Mouse (Mus musculus): ENCODE measurements around the gene Fam172a.

DNA sequence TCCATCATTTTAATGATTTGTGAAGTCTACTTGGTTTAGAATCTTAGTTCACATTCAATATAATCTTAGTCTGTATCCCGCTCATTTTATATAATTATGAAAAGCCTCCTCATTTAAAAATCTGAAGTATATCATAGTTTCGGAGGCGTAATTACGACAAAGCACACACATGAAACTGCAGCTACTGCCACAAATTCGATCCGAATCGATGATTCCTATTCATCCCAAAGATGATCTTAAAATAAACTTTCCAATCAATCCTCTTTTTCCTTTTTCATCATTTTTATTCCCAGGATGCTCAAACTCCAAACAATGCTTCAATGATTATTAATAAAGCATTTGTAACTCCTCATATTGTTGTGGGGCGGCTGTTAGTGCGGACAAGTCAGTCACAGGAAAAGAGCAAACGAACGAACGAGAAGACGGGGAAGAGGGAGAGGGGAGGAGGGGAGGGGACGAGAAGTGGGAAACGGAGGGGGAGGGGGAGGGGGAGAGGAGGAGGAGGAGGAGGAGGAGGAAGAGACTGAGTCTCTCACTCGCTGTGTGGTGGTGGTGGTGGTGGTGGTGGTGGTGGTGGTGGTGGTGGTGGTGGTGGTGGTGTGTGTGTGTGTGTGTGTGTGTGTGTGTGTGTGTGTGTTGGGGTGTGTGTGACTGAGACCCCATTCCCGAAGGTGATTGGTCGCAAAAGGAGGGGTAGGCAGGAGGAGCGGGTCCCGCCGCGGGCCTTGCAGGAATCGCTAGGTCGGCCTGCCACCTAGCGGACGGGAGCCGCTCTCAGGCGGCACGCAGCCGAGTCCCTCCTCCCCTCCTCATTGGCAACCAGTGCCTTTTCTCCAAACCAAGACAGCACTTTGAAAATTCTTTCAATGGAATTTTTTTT, 499.4 kb downstream of the Fam172a start:
- no peak for TF ChIP-seq GATA1 (IDR thresholded peaks at IDR 0.05; ENCODE audit: low read length)
- no peak for TF ChIP-seq TAL1 (IDR thresholded peaks at IDR 0.05; ENCODE audit: low read length)

Data from erythroblast, embryonic 14.5 days (primary cell).